Mouse (Mus musculus) lung, adult 2 months (tissue): ENCODE data around the gene Tecpr1. TPM values are rescaled to one million over a fixed set of nuclear protein-coding genes. Genes with fewer than 3 reads are reported as not detected.

Source experiments
- DNase-seq: peaks from one replicate; pipeline ENCODE4 v3.0.0; 2022
- H3K4me1 ChIP-seq: fragments of 200-500 bp; 2 replicates; pipeline ENCODE4 v1.6.1; 2011; ENCODE audit warnings: low read length; ENCODE audit not compliant: control insufficient read depth, insufficient read depth
- H3K4me3 ChIP-seq: fragments of 200-500 bp; replicated peaks from 2 replicates; pipeline ENCODE3; 2011; ENCODE audit warnings: low read depth, mild to moderate bottlenecking, control low read depth, low read length; ENCODE audit errors: extremely low read depth
- CTCF ChIP-seq: fragments of 200-500 bp; IDR thresholded peaks from 2 replicates; pipeline ENCODE4 v1.5.1; 2011; ENCODE audit warnings: mild to moderate bottlenecking, low read length, control low read depth; ENCODE audit not compliant: insufficient read depth
- POLR2A ChIP-seq: fragments of 200-500 bp; IDR thresholded peaks from 2 replicates; pipeline ENCODE4 v1.6.1; 2011; ENCODE audit warnings: low read depth, mild to moderate bottlenecking, control low read depth, low read length, borderline replicate concordance; ENCODE audit errors: extremely low read depth
- WGBS: fragments of 180-500 bp; shearing (Covaris S2); methylation state at CpG from one replicate; pipeline ENCODE4 v1.1.7; 2018; 5-methylcytosine and 5-hydroxymethylcytosine counted together
- polyA plus RNA-seq: library from polyadenylated mRNA; depleted of rRNA; stranded (reverse); fragments of >200 nt; gene quantifications from 2 replicates; pipeline ENCODE4 v1.2.3, GENCODE M21; 2012

Tecpr1 gene
- polyA plus RNA-seq, 1 experiment, result 117 TPM

DNA sequence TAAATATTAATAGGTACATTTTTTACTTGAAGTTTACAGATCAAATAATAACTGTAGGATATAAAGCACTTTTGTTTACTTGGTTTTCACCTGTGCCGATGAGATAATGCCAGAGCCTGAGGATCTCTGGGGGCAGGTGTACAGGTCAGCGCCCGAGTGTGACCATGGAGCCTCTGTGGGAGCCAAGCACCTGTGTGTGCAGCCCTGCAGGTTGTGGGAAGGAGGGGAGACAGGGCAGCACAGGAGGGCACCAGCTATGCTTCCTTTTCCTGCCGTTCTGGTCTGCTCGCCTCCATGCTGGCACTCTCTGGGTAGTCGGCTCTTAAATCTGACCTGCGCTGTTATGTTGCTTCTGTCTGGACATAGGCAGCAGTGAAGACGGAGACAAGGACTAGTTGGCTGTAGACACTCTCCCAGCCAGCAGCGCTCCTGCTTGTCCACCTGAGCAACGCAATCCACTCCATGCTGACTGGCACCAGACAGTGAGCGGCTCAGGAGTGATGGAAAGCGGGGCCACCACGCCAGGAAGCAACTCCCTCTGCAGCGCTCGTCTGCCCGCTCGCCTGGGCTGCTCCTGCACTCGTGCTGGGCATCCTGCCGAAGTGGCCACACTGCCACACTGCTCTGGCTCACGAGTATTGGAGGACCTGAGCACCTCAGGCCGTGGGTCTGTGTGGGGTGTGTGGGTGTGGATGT is 38.9 kb downstream of the Tecpr1 start:
- no peak for DNase-seq
- TF ChIP-seq POLR2A (no peak), CTCF (no peak)
- Histone ChIP-seq H3K4me1 (peaks cover 5% of the 10 kb centered on the region), H3K4me3 (no peak overlapping the region)
- 64% methylated on average over 21 of the region's 21 CpGs for WGBS

GRCm38 (mm10) chr5:144183647-144184335 is 39.6 kb downstream of the Tecpr1 start:
- peak; percentile 80 for DNase-seq
- WGBS, result 51% methylated on average over 7 of the region's 7 CpGs
- peaks cover 5% of the 10 kb centered on the region for H3K4me1 ChIP-seq
- H3K4me3 ChIP-seq, result no peak overlapping the region
- TF ChIP-seq CTCF (no peak), POLR2A (no peak)

GRCm38 (mm10) chr5:144183248-144183559 is 40.2 kb downstream of the Tecpr1 start:
- Histone ChIP-seq H3K4me3 (no peak overlapping the region), H3K4me1 (peaks cover 5% of the 10 kb centered on the region)
- DNase-seq, result no peak
- WGBS, result 53% methylated on average over 8 of the region's 8 CpGs
- TF ChIP-seq POLR2A, result no peak
- no peak for TF ChIP-seq CTCF

GRCm38 (mm10) chr5:144182542-144183247 is 40.7 kb downstream of the Tecpr1 start:
- no peak for TF ChIP-seq POLR2A
- TF ChIP-seq CTCF, result no peak
- WGBS, result 52% methylated on average over 20 of the region's 20 CpGs
- no peak for DNase-seq
- Histone ChIP-seq H3K4me1 (peaks cover 5% of the 10 kb centered on the region), H3K4me3 (no peak overlapping the region)

- TF ChIP-seq POLR2A, result no peak
- TF ChIP-seq CTCF, result no peak
- WGBS, result 90% methylated on average over 7 of the region's 7 CpGs
- H3K4me3 ChIP-seq, result no peak overlapping the region
- DNase-seq, result no peak
- H3K4me1 ChIP-seq, result peaks cover 5% of the 10 kb centered on the region
Observed at GRCm38 (mm10) chr5:144181249-144181648, 42.2 kb downstream of the Tecpr1 start.

- DNase-seq, result no peak
- 46% methylated on average over 6 of the region's 6 CpGs for WGBS
- H3K4me3 ChIP-seq, result no peak overlapping the region
- TF ChIP-seq CTCF, result no peak
- no peaks in the 10 kb centered on the region for H3K4me1 ChIP-seq
Observed at GRCm38 (mm10) chr5:144178216-144178615, 45.2 kb downstream of the Tecpr1 start.

DNA sequence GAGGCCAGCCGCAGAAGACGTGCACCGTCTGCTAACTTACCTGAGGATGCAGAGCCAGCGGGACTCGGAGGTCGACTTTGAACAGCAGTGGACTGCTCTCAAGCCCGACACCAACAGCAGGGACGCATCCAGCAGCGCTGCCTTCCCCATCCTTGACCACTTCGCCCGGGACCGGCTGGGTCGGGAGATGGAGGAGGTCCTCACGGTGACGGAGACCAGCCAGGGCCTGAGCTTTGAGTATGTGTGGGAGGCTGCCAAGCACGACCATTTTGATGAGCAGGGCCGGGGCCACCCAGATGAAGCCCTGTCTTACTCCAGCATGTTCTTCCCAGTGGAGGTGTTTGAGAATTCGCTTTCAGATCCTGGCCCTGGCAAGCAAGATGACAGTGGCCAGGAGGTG is 49.8 kb downstream of the Tecpr1 start:
- Histone ChIP-seq H3K4me1 (no peaks in the 10 kb centered on the region), H3K4me3 (no peak overlapping the region)
- TF ChIP-seq CTCF (no peak), POLR2A (no peak)
- DNase-seq, result no peak
- 94% methylated on average over 18 of the region's 18 CpGs for WGBS

- 82% methylated on average over 8 of the region's 8 CpGs for WGBS
- H3K4me3 ChIP-seq, result no peak overlapping the region
- TF ChIP-seq POLR2A (no peak), CTCF (no peak)
- no peaks in the 10 kb centered on the region for H3K4me1 ChIP-seq
- DNase-seq, result no peak
Observed at GRCm38 (mm10) chr5:144169275-144169975, 54.0 kb downstream of the Tecpr1 start.

DNA sequence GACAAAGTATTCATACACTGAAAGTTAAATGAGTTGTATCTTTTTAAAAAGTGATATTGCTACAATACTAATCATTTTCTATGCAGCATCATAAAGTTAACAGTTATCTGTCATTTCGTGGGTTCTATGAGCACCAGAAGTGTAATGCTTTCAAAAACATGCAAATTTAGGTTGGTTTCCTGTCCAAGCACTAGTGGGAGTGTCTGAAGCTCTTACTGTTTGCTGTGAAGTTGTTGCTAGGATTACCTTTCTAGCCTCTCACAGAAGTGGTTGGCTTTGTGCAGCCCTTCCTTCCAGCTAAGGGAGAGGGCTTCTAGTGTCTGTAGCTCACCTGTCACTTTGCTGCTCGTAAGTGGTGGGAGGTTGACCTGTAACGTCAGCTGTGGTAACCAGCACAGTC is 57.7 kb downstream of the Tecpr1 start:
- Histone ChIP-seq H3K4me1 (no peaks in the 10 kb centered on the region; the same call in 1 of the 2 replicates), H3K4me3 (no peak overlapping the region)
- TF ChIP-seq POLR2A, result no peak
- DNase-seq, result no peak
- 63% methylated on average over 3 of the region's 3 CpGs for WGBS
